Mouse (Mus musculus): ENCODE results near the gene Kctd7. TPM values are rescaled to one million over a fixed set of nuclear protein-coding genes. Genes with fewer than 3 reads are reported as not detected.

Gene Kctd7
- polyA plus RNA-seq, 1 experiment from 2014 or later = 5.3 TPM

DNA sequence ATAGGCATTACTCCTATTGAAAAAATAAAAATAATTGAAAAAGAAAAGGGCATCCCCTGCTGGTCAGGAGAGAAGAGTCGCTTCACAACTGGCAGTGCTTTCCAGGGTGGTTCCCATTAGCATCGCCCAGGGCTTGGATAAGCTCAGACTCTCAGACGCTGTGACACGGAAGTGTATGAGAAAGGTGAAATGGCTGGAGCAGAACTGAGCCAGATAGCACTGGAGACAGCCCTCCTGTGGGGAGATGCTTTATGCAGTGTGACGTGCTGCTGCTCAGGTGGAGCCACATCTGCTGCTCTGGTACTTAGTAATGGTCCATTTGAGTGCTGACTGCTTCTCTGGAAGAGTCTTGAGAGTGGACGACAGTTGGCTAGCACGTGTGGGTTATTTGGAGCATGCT is 35.7 kb downstream of the Kctd7 start:
- ATAC-seq (ENCODE audit: low FRiP score) = no peak
- no peak overlapping the region for H3K27ac ChIP-seq (ENCODE audit: low read depth, low read length)
- H3K4me2 ChIP-seq = no peak overlapping the region
- H3K9ac ChIP-seq (ENCODE audit: low read length) = no peak overlapping the region
- no peak for DNase-seq (ENCODE audit: low spot score, missing footprints)
- H3K9me3 ChIP-seq (ENCODE audit: control insufficient read depth, low read length) = no peaks in the 10 kb centered on the region
- WGBS = 73% methylated on average over 7 of the region's 7 CpGs
- H3K36me3 ChIP-seq (ENCODE audit: control insufficient read depth, insufficient read depth, low read length) = no peaks in the 10 kb centered on the region
- H3K4me3 ChIP-seq (ENCODE audit: low read depth, low read length) = no peak overlapping the region
- H3K4me1 ChIP-seq (ENCODE audit: control insufficient read depth, insufficient read depth, low read length) = no peaks in the 10 kb centered on the region
- no peaks in the 10 kb centered on the region for H3K27me3 ChIP-seq (ENCODE audit: control insufficient read depth, insufficient read depth, low read length)

DNA sequence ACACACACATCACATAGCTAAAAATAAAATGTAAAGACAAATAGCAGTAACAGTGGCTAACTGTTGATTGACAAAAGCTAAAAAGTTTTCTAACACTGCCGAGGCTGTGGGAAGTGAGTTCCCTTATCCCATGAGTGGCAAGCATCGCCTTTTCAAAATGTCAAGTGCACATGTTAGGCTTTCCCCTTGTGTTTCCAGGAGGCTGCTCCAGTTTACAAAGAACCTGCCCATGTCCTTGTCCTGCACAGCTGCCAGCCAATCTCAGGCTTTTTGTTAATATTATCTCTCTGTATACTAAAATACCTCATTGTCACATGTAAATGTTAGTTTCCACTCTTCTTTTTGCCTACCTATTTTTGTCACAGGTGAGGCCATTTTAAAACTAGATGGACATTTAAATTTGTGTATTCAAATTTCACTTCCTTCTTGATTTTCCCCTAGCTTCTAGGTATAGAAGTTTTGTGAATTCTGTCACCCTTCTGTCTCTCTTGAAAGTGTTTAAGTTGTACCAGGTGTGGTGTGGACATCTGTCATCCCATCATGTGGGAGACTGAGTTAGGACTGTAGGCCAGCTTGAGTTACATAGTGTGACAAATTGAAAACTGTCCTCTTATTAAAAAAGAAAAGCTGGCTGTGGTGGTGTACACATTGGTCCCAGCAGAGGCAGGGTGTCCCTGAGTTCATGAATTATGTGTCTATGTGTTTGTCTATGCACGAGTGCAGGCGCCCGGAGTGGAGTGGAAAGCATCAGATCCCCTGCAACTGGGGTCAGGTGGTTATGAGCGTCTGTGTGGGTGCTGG is 37.3 kb downstream of the Kctd7 start:
- H3K4me2 ChIP-seq = no peak overlapping the region
- no peaks in the 10 kb centered on the region for H3K9me3 ChIP-seq (ENCODE audit: control insufficient read depth, low read length)
- DNase-seq (ENCODE audit: low spot score, missing footprints) (no peak), ATAC-seq (ENCODE audit: low FRiP score) (no peak)
- H3K4me3 ChIP-seq (ENCODE audit: low read depth, low read length) = no peak overlapping the region
- H3K4me1 ChIP-seq (ENCODE audit: control insufficient read depth, insufficient read depth, low read length) = no peaks in the 10 kb centered on the region
- H3K27ac ChIP-seq (ENCODE audit: low read depth, low read length) = no peak overlapping the region
- H3K9ac ChIP-seq (ENCODE audit: low read length) = no peak overlapping the region
- 93% methylated on average over 6 of the region's 6 CpGs for WGBS
- H3K36me3 ChIP-seq (ENCODE audit: control insufficient read depth, insufficient read depth, low read length) = no peaks in the 10 kb centered on the region
- H3K27me3 ChIP-seq (ENCODE audit: control insufficient read depth, insufficient read depth, low read length) = no peaks in the 10 kb centered on the region

DNA sequence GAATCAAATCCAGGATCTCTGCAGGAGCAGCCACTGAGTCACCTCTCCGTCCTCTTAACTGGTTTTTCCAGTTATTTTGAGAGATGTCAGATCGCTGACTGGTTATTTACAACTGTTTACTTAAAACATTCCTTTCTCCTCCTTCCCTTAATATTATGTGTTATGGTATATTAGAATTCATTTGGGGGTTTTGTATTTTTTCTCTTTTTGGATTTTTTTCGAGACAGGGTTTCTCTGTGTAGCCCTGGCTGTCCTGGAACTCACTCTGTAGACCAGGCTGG is 37.8 kb downstream of the Kctd7 start:
- Histone ChIP-seq H3K4me1 (ENCODE audit: control insufficient read depth, insufficient read depth, low read length) (peaks cover 2% of the 10 kb centered on the region; the same call in 1 of the 2 replicates), H3K27ac (ENCODE audit: low read depth, low read length) (no peak overlapping the region), H3K36me3 (ENCODE audit: control insufficient read depth, insufficient read depth, low read length) (no peaks in the 10 kb centered on the region), H3K27me3 (ENCODE audit: control insufficient read depth, insufficient read depth, low read length) (no peaks in the 10 kb centered on the region), H3K9ac (ENCODE audit: low read length) (no peak overlapping the region), H3K9me3 (ENCODE audit: control insufficient read depth, low read length) (no peaks in the 10 kb centered on the region), H3K4me3 (ENCODE audit: low read depth, low read length) (no peak overlapping the region), H3K4me2 (no peak overlapping the region)
- WGBS = 86% methylated on average over 3 of the region's 3 CpGs
- DNase-seq (ENCODE audit: low spot score, missing footprints) (no peak), ATAC-seq (ENCODE audit: low FRiP score) (no peak)

DNA sequence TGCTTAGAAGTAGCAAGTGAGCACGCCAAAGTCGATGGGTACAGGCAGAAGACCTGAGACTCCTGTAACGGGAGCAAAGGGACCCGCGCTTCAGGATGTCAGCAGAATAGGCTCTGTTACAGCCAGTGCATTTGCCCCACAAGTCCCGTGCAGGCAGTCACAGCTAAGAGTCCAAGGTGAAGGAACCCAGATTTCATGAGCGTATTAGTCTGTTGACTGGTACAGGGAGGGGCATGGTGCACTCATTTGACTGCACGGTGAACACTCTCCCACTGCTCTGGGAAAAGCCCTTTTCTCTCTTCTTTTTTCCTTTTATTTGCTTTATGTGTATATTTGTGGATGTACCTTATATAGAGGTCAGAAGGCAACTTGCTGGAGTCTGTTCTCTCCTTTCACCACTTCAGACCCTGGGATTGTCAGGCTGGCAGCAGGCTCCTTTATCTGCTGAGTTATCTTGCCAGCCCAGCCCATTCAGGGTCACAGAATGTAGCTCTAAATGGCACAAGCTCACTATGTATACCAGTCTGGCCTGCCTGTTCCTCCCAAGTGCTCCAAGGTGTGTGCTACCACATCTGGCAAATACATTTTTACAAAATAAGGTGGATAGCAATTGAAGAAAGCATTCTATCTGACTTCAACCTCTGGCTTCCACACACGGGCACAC is 39.7 kb downstream of the Kctd7 start:
- WGBS = 86% methylated on average over 9 of the region's 9 CpGs
- H3K9me3 ChIP-seq (ENCODE audit: control insufficient read depth, low read length) = no peaks in the 10 kb centered on the region

DNA sequence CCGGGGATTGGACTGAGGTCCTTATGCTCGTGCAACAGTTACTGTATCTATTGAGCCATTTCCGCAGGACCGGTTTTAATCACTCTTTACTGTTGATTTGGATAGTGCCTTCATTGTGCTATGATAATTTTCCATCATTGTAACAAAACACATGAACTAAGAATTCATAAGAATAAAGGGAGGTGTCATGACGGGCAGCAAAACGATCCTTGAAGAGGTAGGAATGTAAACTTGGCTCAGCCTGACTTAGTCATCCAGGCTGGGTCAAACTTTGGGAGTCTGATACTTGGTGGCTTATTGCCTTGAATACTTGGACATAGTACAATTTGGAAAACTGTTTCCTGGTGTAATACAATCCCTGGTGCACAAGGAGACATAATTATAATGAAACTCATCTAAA is 40.7 kb downstream of the Kctd7 start:
- peaks cover 2% of the 10 kb centered on the region; the same call in 1 of the 2 replicates for H3K4me1 ChIP-seq (ENCODE audit: control insufficient read depth, insufficient read depth, low read length)
- H3K9ac ChIP-seq (ENCODE audit: low read length) = no peak overlapping the region
- H3K4me2 ChIP-seq = no peak overlapping the region
- H3K27me3 ChIP-seq (ENCODE audit: control insufficient read depth, insufficient read depth, low read length) = no peaks in the 10 kb centered on the region
- no peaks in the 10 kb centered on the region for H3K36me3 ChIP-seq (ENCODE audit: control insufficient read depth, insufficient read depth, low read length)
- 88% methylated on average over 6 of the region's 6 CpGs for WGBS
- H3K4me3 ChIP-seq (ENCODE audit: low read depth, low read length) = no peak overlapping the region
- DNase-seq (ENCODE audit: low spot score, missing footprints) = no peak
- H3K27ac ChIP-seq (ENCODE audit: low read depth, low read length) = no peak overlapping the region
- H3K9me3 ChIP-seq (ENCODE audit: control insufficient read depth, low read length) = no peaks in the 10 kb centered on the region
- no peak for ATAC-seq (ENCODE audit: low FRiP score)

More for the DNA sequence above, 39.7 kb downstream of the Kctd7 start:
- Histone ChIP-seq H3K4me1 (ENCODE audit: control insufficient read depth, insufficient read depth, low read length) (peaks cover 2% of the 10 kb centered on the region; the same call in 1 of the 2 replicates), H3K27me3 (ENCODE audit: control insufficient read depth, insufficient read depth, low read length) (no peaks in the 10 kb centered on the region), H3K27ac (ENCODE audit: low read depth, low read length) (no peak overlapping the region), H3K4me2 (no peak overlapping the region), H3K4me3 (ENCODE audit: low read depth, low read length) (no peak overlapping the region), H3K9ac (ENCODE audit: low read length) (no peak overlapping the region), H3K36me3 (ENCODE audit: control insufficient read depth, insufficient read depth, low read length) (no peaks in the 10 kb centered on the region)
- ATAC-seq (ENCODE audit: low FRiP score) = no peak
- no peak for DNase-seq (ENCODE audit: low spot score, missing footprints)

DNA sequence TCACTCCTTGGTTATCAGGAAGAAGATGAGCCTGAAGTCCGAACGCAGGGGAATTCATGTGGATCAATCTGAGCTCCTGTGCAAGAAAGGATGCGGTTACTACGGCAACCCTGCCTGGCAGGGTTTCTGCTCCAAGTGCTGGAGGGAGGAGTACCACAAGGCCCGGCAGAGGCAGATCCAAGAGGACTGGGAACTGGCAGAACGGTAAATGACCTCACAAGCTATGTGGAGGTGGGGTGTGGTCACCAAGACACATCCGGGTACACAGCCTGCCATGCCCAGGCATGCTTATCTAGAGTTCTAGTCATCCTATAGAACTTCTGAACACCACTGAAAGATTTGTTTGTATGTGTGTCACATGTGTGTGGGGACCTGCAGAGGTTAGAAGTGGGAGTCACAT is 42.7 kb downstream of the Kctd7 start:
- Histone ChIP-seq H3K9me3 (ENCODE audit: control insufficient read depth, low read length) (no peaks in the 10 kb centered on the region), H3K4me2 (no peak overlapping the region), H3K9ac (ENCODE audit: low read length) (no peak overlapping the region), H3K27me3 (ENCODE audit: control insufficient read depth, insufficient read depth, low read length) (no peaks in the 10 kb centered on the region), H3K4me1 (ENCODE audit: control insufficient read depth, insufficient read depth, low read length) (peaks cover 2% of the 10 kb centered on the region; the same call in 1 of the 2 replicates), H3K27ac (ENCODE audit: low read depth, low read length) (no peak overlapping the region), H3K4me3 (ENCODE audit: low read depth, low read length) (no peak overlapping the region), H3K36me3 (ENCODE audit: control insufficient read depth, insufficient read depth, low read length) (no peaks in the 10 kb centered on the region)
- 44% methylated on average over 7 of the region's 7 CpGs for WGBS
- ATAC-seq (ENCODE audit: low FRiP score) = no peak
- no peak for DNase-seq (ENCODE audit: low spot score, missing footprints)

DNA sequence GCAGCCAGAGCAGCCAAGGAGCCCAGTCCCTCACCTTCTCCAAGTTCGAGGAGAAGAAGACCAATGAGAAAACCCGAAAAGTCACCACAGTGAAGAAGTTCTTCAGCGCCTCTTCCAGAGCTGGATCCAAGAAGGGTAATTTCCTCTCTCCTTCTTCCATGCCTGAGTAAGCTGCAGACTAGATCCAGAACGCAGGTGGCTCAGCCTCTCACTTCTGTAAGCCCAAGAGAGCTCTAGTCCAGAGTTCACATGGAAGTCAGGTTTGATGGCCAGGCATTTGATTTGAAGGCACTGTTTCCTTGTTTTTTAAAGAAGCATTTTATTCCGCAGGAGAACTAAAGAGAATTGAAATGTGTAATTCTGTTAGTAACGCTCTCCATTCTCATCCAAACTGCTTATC is 46.2 kb downstream of the Kctd7 start:
- ATAC-seq (ENCODE audit: low FRiP score) = no peak
- WGBS = 94% methylated on average over 6 of the region's 6 CpGs
- Histone ChIP-seq H3K9me3 (ENCODE audit: control insufficient read depth, low read length) (no peaks in the 10 kb centered on the region), H3K27me3 (ENCODE audit: control insufficient read depth, insufficient read depth, low read length) (no peaks in the 10 kb centered on the region), H3K4me2 (no peak overlapping the region), H3K27ac (ENCODE audit: low read depth, low read length) (no peak overlapping the region), H3K4me1 (ENCODE audit: control insufficient read depth, insufficient read depth, low read length) (peaks cover 2% of the 10 kb centered on the region; the same call in 1 of the 2 replicates), H3K9ac (ENCODE audit: low read length) (no peak overlapping the region), H3K36me3 (ENCODE audit: control insufficient read depth, insufficient read depth, low read length) (no peaks in the 10 kb centered on the region), H3K4me3 (ENCODE audit: low read depth, low read length) (no peak overlapping the region)
- DNase-seq (ENCODE audit: low spot score, missing footprints) = no peak

DNA sequence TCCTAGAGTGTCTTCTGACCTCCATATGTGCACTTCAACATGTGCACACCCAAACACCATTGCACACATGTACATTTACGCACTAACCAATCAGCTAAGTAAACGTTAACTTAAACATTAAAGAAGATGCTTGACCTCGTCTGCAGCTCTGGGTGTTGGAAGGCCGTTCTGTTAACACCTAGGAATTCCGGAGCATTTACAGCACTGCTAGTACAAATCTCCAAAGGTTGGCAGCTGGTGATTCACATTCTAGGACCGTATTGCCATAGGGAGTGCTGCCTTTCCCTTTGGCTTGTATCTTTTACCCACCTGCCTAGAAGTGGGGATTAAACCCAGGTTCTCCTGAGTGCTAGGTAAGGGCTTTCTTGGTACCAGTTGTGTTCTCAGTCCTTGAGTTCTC is 47.2 kb downstream of the Kctd7 start:
- 93% methylated on average over 6 of the region's 6 CpGs for whole genome bisulfite sequencing
- no peak overlapping the region for H3K4me3 ChIP-seq (ENCODE audit: low read depth, low read length)
- H3K9ac ChIP-seq (ENCODE audit: low read length) = no peak overlapping the region
- DNase-seq (ENCODE audit: low spot score, missing footprints) (no peak), ATAC-seq (ENCODE audit: low FRiP score) (no peak)
- no peak overlapping the region for H3K27ac ChIP-seq (ENCODE audit: low read depth, low read length)
- H3K36me3 ChIP-seq (ENCODE audit: control insufficient read depth, insufficient read depth, low read length) = no peaks in the 10 kb centered on the region
- no peaks in the 10 kb centered on the region for H3K9me3 ChIP-seq (ENCODE audit: control insufficient read depth, low read length)
- no peak overlapping the region for H3K4me2 ChIP-seq
- H3K4me1 ChIP-seq (ENCODE audit: control insufficient read depth, insufficient read depth, low read length) = peaks cover 2% of the 10 kb centered on the region; the same call in 1 of the 2 replicates
- no peaks in the 10 kb centered on the region for H3K27me3 ChIP-seq (ENCODE audit: control insufficient read depth, insufficient read depth, low read length)

DNA sequence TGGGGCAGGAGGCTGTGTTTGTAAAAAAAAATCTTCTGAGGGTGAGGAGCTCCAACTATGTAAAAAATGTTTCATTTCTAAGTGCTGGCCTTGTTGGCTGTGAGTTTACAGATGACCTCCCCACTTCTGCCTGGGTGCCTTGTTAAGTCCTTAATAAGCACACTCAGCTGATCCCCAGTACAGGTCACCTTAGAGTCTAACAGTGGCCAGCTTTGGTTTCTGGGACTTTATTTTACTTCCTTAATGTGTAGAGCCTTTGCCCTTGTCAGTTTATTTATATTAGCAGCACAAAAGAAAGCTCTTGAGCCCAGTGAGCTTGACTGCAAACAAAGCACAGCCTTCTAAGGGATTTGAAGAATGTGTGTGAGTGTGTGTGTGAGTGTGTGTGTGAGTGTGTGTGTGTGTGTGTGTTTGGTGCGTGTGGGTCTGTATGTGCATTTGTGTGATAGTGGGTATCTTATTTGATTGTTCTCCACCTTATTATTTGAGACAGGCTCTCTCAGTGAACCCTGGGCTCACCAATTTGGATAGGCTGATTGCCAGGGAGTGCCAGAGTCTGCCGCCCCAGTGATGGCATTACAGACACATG is 47.8 kb downstream of the Kctd7 start:
- Histone ChIP-seq H3K36me3 (ENCODE audit: control insufficient read depth, insufficient read depth, low read length) (no peaks in the 10 kb centered on the region), H3K4me2 (no peak overlapping the region), H3K27me3 (ENCODE audit: control insufficient read depth, insufficient read depth, low read length) (no peaks in the 10 kb centered on the region), H3K4me3 (ENCODE audit: low read depth, low read length) (no peak overlapping the region), H3K4me1 (ENCODE audit: control insufficient read depth, insufficient read depth, low read length) (no peaks in the 10 kb centered on the region; the same call in 1 of the 2 replicates), H3K27ac (ENCODE audit: low read depth, low read length) (no peak overlapping the region), H3K9me3 (ENCODE audit: control insufficient read depth, low read length) (no peaks in the 10 kb centered on the region), H3K9ac (ENCODE audit: low read length) (no peak overlapping the region)
- ATAC-seq (ENCODE audit: low FRiP score) (no peak), DNase-seq (ENCODE audit: low spot score, missing footprints) (no peak)
- WGBS = 81% methylated on average over 2 of the region's 2 CpGs
